Mouse (Mus musculus) ES-E14 (cell line): ENCODE data around the gene Phldb1. TPM values are rescaled to one million over a fixed set of nuclear protein-coding genes. Genes with fewer than 3 reads are reported as not detected.

Experiments
- DNase-seq: peaks from one replicate; pipeline ENCODE4 v3.0.0-alpha.2; 2013; ENCODE audit warnings: low read depth, low spot score
- H3K27ac ChIP-seq: 2 replicates; pipeline ENCODE4 v1.5.1; 2012; ENCODE audit warnings: low read depth, mild to moderate bottlenecking, low read length, moderate library complexity, mixed read lengths; ENCODE audit not compliant: poor library complexity, insufficient read depth, severe bottlenecking
- H3K36me3 ChIP-seq: 2 replicates; pipeline ENCODE4 v1.6.1; 2012; ENCODE audit warnings: mild to moderate bottlenecking, low read length, moderate library complexity, mixed read lengths; ENCODE audit not compliant: control insufficient read depth, poor library complexity, insufficient read depth, severe bottlenecking
- H3K4me1 ChIP-seq, 2 experiments: fragments of 150-350 bp in 1 of 2; sonication (generic) in 1 of 2; 2 replicates each; pipeline ENCODE4 v1.6.1; 2012; ENCODE audit warnings: low read length in 2 of 2, mild to moderate bottlenecking in 1 of 2, mixed read lengths in 1 of 2; ENCODE audit not compliant: control insufficient read depth in 2 of 2, insufficient read depth in 2 of 2, poor library complexity in 1 of 2
- H3K4me3 ChIP-seq, 2 experiments: fragments of 150-350 bp in 1 of 2; sonication (generic) in 1 of 2; 2 replicates each; pipeline ENCODE4 v1.5.1; 2012; ENCODE audit warnings: low read length in 2 of 2, low read depth in 1 of 2, mild to moderate bottlenecking in 1 of 2, mixed read lengths in 1 of 2; ENCODE audit not compliant: insufficient read depth in 1 of 2, poor library complexity in 1 of 2, severe bottlenecking in 1 of 2
- H3K9ac ChIP-seq: 2 replicates; pipeline ENCODE4 v1.6.1; 2012; ENCODE audit warnings: low read depth, mild to moderate bottlenecking, low read length, mixed read lengths; ENCODE audit not compliant: poor library complexity, insufficient read depth, severe bottlenecking
- H3K9me3 ChIP-seq: fragments of 150-350 bp; sonication (generic); 2 replicates; pipeline ENCODE4 v1.6.1; 2012; ENCODE audit warnings: low read depth, mild to moderate bottlenecking, low read length; ENCODE audit not compliant: control insufficient read depth, insufficient read depth
- CHD2 ChIP-seq: IDR thresholded peaks from 2 replicates; pipeline ENCODE4 v1.6.1; 2014; ENCODE audit warnings: mild to moderate bottlenecking, low read depth, low read length, inconsistent platforms
- HCFC1 ChIP-seq: IDR thresholded peaks from 2 replicates; pipeline ENCODE4 v1.6.1; 2012; ENCODE audit warnings: low read length, inconsistent platforms, borderline replicate concordance; ENCODE audit not compliant: insufficient read depth
- MAFK ChIP-seq: IDR thresholded peaks from 2 replicates; pipeline ENCODE4 v1.6.1; 2014; ENCODE audit warnings: mild to moderate bottlenecking, low read depth, low read length, inconsistent platforms; ENCODE audit not compliant: insufficient read depth
- ZC3H11A ChIP-seq: IDR thresholded peaks from 2 replicates; pipeline ENCODE4 v1.6.1; 2012; ENCODE audit warnings: low read depth, mild to moderate bottlenecking, inconsistent platforms, low read length, borderline replicate concordance
- ZNF384 ChIP-seq: IDR thresholded peaks from 2 replicates; pipeline ENCODE4 v1.6.1; 2012; ENCODE audit warnings: low read depth, low read length, inconsistent platforms
- in situ Hi-C, 2 experiments: fragments of 600-800 bp; cut with MboI; formaldehyde crosslinking; loops; one replicate each; pipeline ENCODE4 v1.15.1; 2025; ENCODE audit warnings: low sequenced_read_pairs in 2 of 2, inconsistent platforms in 1 of 2; ENCODE audit not compliant: unreplicated experiment in 2 of 2
- total RNA-seq: library from RNA; depleted of rRNA; stranded (reverse); fragments of 300-350 nt; gene quantifications from 2 replicates; pipeline ENCODE4 v1.2.3, GENCODE M21; 2012

Phldb1 gene
- total RNA-seq, 1 experiment, result 44.0 TPM

DNA sequence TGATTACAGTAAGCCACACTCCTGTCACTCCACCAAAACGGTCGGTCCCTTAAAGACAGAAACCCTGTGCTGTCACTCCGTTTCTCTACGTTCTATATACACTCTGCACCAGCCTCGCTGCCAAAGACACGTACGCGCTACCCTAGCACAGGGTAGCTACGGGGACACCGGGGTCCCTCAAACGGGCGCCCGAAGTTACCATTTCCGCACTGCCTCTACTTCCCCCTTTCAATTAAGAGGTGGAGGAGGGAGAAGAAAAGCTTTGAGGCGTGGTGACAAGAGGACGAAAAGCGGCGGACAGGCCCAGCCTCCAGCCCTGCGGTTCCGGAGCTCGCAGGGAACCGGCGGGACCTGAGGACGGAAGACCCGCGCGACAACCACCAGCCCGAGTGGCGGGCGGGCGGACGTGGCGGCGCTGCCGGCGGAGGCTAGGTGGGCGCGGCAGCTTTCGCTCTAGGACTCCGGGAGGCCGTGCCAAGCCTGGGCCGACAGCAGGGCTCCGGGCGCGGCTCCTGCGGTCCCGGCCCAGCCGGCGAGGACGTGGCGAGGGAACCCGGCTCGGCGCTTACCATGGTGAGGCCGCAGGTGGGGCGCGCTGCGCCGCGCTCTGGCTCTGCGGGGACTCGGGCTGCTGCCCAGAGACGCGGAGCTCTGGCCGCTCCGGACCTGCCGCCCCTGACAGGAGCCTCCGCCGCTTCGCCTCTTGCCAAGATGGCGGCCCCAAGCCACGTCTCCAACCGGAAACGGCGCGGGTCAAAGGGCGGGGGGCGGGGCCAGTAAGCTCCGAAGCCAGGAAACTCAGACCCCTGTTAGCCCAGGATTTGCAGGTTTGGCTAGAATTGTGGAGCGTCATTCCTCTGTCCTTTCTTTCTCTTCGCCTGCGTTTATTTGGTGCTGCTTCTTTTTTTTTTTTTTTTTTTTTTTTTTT is 32.4 kb upstream of the Phldb1 start, which contains the start of the genes Arcn1 and Ift46:
Arcn1 (minus strand) TSS at position 745 of the 928 bp plus-strand sequence.
Ift46 (plus strand) TSS at position 808 of the 928 bp plus-strand sequence.
- Histone ChIP-seq H3K9me3 (no peaks in the 10 kb centered on the region), H3K4me1 (peaks cover 2% of the 10 kb centered on the region in 2 experiments; a peak in 2 of 4 replicates), H3K27ac (peak within 1 kb of the TSS; percentile 53; the same call in 1 of the 2 replicates), H3K9ac (peak within 1 kb of the TSS; percentile 97), H3K36me3 (no peaks in the 10 kb centered on the region), H3K4me3 (peak within 1 kb of the TSS; percentile 92 to 98)
- in situ Hi-C loops, result no loop called here
- TF ChIP-seq ZNF384 (no peak), HCFC1 (peak; percentile 52; the same call in 1 of the 2 replicates)
- peak; percentile 75 for DNase-seq

DNA sequence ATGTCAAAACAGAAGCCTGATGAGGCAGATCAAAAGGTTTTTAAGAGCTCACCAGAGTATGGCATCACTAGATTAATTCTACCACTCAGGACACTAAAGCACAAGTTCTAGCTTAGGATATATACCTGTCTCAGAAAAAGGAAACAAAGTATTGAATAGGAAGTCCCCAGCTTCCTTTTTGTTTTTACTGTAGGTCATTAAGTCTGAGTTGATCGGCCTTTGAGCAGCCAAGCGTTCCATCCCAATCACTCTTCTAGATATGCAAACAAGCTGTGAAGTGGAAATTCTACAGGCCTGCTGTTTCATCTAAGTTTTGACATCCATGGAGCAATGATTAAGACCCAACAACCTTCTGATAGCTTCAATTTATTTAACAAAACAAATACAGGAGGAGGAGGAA is 25.9 kb upstream of the Phldb1 start:
- Histone ChIP-seq H3K4me3 (no peak overlapping the region), H3K9me3 (no peaks in the 10 kb centered on the region), H3K9ac (no peak overlapping the region), H3K4me1 (peaks cover 0 to 2% of the 10 kb centered on the region in 2 experiments; a peak in 1 of 4 replicates), H3K27ac (no peak overlapping the region), H3K36me3 (peaks cover 3% of the 10 kb centered on the region)
- TF ChIP-seq MAFK (no peak), HCFC1 (no peak), CHD2 (no peak), ZC3H11A (no peak), ZNF384 (no peak)
- DNase-seq, result no peak
- in situ Hi-C loops, result no loop called here

DNA sequence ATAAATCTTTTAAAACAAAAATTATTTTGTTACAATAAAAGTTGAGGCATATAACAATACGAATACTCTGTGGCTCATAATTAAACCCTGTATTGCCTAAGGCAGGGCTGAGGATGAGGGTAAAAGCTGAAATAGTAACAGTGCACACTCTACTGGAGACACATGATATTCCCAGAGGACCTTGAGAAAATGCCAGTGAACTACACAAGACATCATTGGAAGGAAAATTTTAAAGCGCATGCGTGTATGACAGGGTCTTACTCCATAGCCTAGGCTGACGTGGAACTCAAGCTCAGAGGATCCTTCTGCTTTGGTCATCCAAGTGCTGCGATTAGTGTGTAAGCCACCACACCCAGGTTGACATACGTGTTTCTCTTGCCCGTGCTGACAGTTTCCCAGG is 13.5 kb upstream of the Phldb1 start:
- Histone ChIP-seq H3K27ac (no peak overlapping the region), H3K36me3 (peaks cover 9% of the 10 kb centered on the region), H3K4me1 (no peaks in the 10 kb centered on the region), H3K9me3 (no peaks in the 10 kb centered on the region), H3K4me3 (no peak overlapping the region), H3K9ac (no peak overlapping the region)
- no peak for TF ChIP-seq HCFC1
- TF ChIP-seq ZNF384, result no peak
- TF ChIP-seq MAFK, result no peak
- no peak for TF ChIP-seq ZC3H11A
- no peak for TF ChIP-seq CHD2
- no peak for DNase-seq
- in situ Hi-C loops, result no loop called here

DNA sequence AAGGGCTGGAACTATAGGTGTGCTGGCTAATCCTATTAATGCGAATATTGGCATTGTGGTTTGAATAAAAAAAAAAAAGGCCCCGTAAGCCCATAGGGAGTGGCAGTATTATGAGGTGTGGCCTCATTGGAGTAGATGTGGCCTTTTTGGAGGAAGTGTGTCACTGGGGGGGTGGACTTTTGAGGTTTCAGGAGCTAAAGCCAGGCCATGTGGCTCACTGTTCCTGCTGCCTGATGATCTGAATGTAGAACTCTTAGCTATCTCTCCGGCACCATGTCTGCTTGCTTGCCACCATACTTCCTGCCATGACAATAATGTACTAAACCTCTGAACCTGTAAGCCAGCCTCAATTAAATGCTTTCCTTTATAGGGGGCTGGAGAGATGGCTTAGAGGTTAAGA is 12.3 kb upstream of the Phldb1 start:
- Histone ChIP-seq H3K27ac (no peak overlapping the region), H3K36me3 (peaks cover 9% of the 10 kb centered on the region), H3K9me3 (no peaks in the 10 kb centered on the region), H3K9ac (no peak overlapping the region), H3K4me1 (no peaks in the 10 kb centered on the region), H3K4me3 (no peak overlapping the region)
- DNase-seq, result no peak
- TF ChIP-seq ZC3H11A (no peak), HCFC1 (no peak), ZNF384 (no peak), MAFK (no peak), CHD2 (no peak)
- in situ Hi-C loops, result no loop called here

DNA sequence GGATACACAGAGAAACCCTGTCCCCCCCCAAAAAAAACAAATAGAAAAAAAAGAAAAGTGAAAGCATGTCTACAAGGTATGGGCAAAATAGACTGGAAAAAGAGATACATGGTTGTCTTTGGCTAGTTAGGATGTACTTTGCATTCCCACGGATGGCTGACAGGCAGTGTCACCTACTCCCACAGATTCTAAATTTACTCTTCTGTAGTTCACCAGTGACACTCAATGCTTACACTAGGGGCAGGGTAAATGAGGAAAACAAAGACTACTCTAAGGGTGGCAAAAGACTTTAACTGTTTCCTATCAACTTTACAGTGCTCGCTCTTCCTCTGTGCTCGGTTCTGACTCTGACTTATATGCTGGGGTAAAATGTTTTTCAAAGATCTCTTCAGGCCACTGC is 11.7 kb upstream of the Phldb1 start:
- Histone ChIP-seq H3K36me3 (peaks cover 8% of the 10 kb centered on the region), H3K4me3 (no peak overlapping the region), H3K27ac (no peak overlapping the region), H3K4me1 (no peaks in the 10 kb centered on the region), H3K9ac (no peak overlapping the region), H3K9me3 (no peaks in the 10 kb centered on the region)
- DNase-seq, result no peak
- TF ChIP-seq CHD2 (no peak), ZNF384 (no peak), ZC3H11A (no peak), MAFK (no peak), HCFC1 (no peak)
- in situ Hi-C loops, result no loop called here
